Mouse (Mus musculus) myocyte (in vitro differentiated cells): ENCODE measurements around the gene Laptm5.

Experiments
- CEBPB ChIP-seq: IDR thresholded peaks from 2 replicates; pipeline ENCODE4 v1.6.1; 2011; ENCODE audit warnings: mild to moderate bottlenecking, moderate library complexity; ENCODE audit not compliant: poor library complexity, insufficient read depth, severe bottlenecking
- E2F4 ChIP-seq: IDR thresholded peaks from one replicate; pipeline ENCODE4 v1.6.1; 2011; ENCODE audit warnings: mild to moderate bottlenecking, control low read depth, moderate library complexity; ENCODE audit not compliant: insufficient read depth
- MAX ChIP-seq: IDR thresholded peaks from one replicate; pipeline ENCODE4 v1.6.1; 2011; ENCODE audit warnings: low read depth, mild to moderate bottlenecking, control low read depth
- MYOG ChIP-seq, 3 experiments: IDR thresholded peaks; one replicate each; pipeline ENCODE4 v1.6.1; 2011; ENCODE audit warnings: control low read depth in 2 of 3, low read depth in 2 of 3, mild to moderate bottlenecking in 2 of 3; ENCODE audit not compliant: insufficient read length in 2 of 3, control insufficient read depth in 1 of 3, insufficient read depth in 1 of 3
- POLR2A ChIP-seq: IDR thresholded peaks from one replicate; pipeline ENCODE4 v1.6.1; 2011; ENCODE audit warnings: low read depth, mild to moderate bottlenecking, control low read depth, moderate library complexity; ENCODE audit not compliant: insufficient read length
- POLR2AphosphoS2 ChIP-seq: IDR thresholded peaks from one replicate; pipeline ENCODE4 v1.6.1; 2011; ENCODE audit warnings: low read depth, control low read depth; ENCODE audit not compliant: insufficient read length
- SRF ChIP-seq: IDR thresholded peaks from one replicate; pipeline ENCODE4 v1.6.1; 2011; ENCODE audit warnings: low read depth; ENCODE audit not compliant: control insufficient read depth, insufficient read length
- TCF12 ChIP-seq: IDR thresholded peaks from one replicate; pipeline ENCODE4 v1.6.1; 2011; ENCODE audit warnings: mild to moderate bottlenecking, control low read depth; ENCODE audit not compliant: poor library complexity, insufficient read depth, severe bottlenecking
- USF1 ChIP-seq: IDR thresholded peaks from one replicate; pipeline ENCODE4 v1.6.1; 2011; ENCODE audit warnings: low read depth, mild to moderate bottlenecking, control low read depth, moderate library complexity

GRCm38 (mm10) chr4:130919750-130920356, 6.9 kb downstream of the Laptm5 start:
- TF ChIP-seq USF1 = no peak
- TF ChIP-seq POLR2A = no peak
- TF ChIP-seq MAX = no peak
- TF ChIP-seq E2F4 = no peak
- no peak for TF ChIP-seq MYOG (IDR thresholded peaks at IDR 0.05; ENCODE audit: control insufficient read depth in 1 of 3, insufficient read depth in 1 of 3, insufficient read length in 2 of 3, low read depth in 2 of 3)
- TF ChIP-seq TCF12 = no peak
- no peak for TF ChIP-seq POLR2AphosphoS2
- TF ChIP-seq SRF = no peak
- TF ChIP-seq CEBPB = no peak
